Mouse (Mus musculus) testis, adult 2 months (tissue): ENCODE measurements around the gene Erich4. TPM values are rescaled to one million over a fixed set of nuclear protein-coding genes. Genes with fewer than 3 reads are reported as not detected.
"Not testable (repeated sequence)": the region's sequence is repeated elsewhere in the genome, so short reads cannot be mapped to it uniquely, and the experiment has no call there.

Experiments used
- H3K27ac ChIP-seq: fragments of 200-500 bp; 2 replicates; pipeline ENCODE4 v1.5.1; 2012; ENCODE audit warnings: low read depth, low read length; ENCODE audit not compliant: control insufficient read depth, insufficient read depth
- H3K27me3 ChIP-seq: fragments of 200-500 bp; 2 replicates; pipeline ENCODE4 v1.6.1; 2012; ENCODE audit warnings: mild to moderate bottlenecking, low read length, moderate library complexity; ENCODE audit not compliant: control insufficient read depth, insufficient read depth
- H3K36me3 ChIP-seq: fragments of 200-500 bp; 2 replicates; pipeline ENCODE4 v1.6.1; 2012; ENCODE audit warnings: mild to moderate bottlenecking, low read length; ENCODE audit not compliant: control insufficient read depth, insufficient read depth
- H3K4me1 ChIP-seq: fragments of 200-500 bp; 2 replicates; pipeline ENCODE4 v1.6.1; 2012; ENCODE audit warnings: low read length; ENCODE audit not compliant: control insufficient read depth, insufficient read depth
- H3K4me3 ChIP-seq: fragments of 200-500 bp; 2 replicates; pipeline ENCODE4 v1.5.1; 2012; ENCODE audit warnings: low read depth, mild to moderate bottlenecking, low read length, moderate library complexity, mixed read lengths; ENCODE audit not compliant: control insufficient read depth
- CTCF ChIP-seq: fragments of 200-500 bp; IDR thresholded peaks from 2 replicates; pipeline ENCODE4 v1.5.1; 2012; ENCODE audit warnings: low read depth, mild to moderate bottlenecking, inconsistent platforms, low read length, moderate library complexity; ENCODE audit not compliant: control insufficient read depth, insufficient read depth, insufficient replicate concordance
- POLR2A ChIP-seq: fragments of 200-500 bp; IDR thresholded peaks from 2 replicates; pipeline ENCODE4 v1.6.1; 2012; ENCODE audit warnings: low read depth, mild to moderate bottlenecking, inconsistent platforms, low read length, moderate library complexity; ENCODE audit not compliant: control insufficient read depth
- polyA plus RNA-seq: library from polyadenylated mRNA; depleted of rRNA; stranded (reverse); fragments of >200 nt; gene quantifications from 2 replicates; pipeline ENCODE4 v1.2.3, GENCODE M21; 2012; rRNA removed

Gene Erich4
- polyA plus RNA-seq, 1 experiment = not detected

- Histone ChIP-seq H3K4me3 (no peak overlapping the region), H3K27ac (no peak overlapping the region), H3K36me3 (no peaks in the 10 kb centered on the region), H3K4me1 (no peaks in the 10 kb centered on the region), H3K27me3 (no peaks in the 10 kb centered on the region)
- TF ChIP-seq CTCF (no peak), POLR2A (no peak)
Measured at GRCm38 (mm10) chr7:25579441-25579840, 36.3 kb downstream of the Erich4 start.

- not testable (repeated sequence) for H3K27me3 ChIP-seq, H3K4me1 ChIP-seq, H3K4me3 ChIP-seq, H3K36me3 ChIP-seq, H3K27ac ChIP-seq
Measured at GRCm38 (mm10) chr7:25576793-25577437, 38.8 kb downstream of the Erich4 start.

- H3K4me3 ChIP-seq, H3K27ac ChIP-seq, H3K4me1 ChIP-seq, H3K36me3 ChIP-seq, H3K27me3 ChIP-seq: not testable (repeated sequence)
Measured at GRCm38 (mm10) chr7:25576308-25576707, 39.4 kb downstream of the Erich4 start.

GRCm38 (mm10) chr7:25575870-25576269 is 39.8 kb downstream of the Erich4 start:
- TF ChIP-seq POLR2A = no peak
- TF ChIP-seq CTCF = no peak
- H3K27ac ChIP-seq = no peak overlapping the region
- no peaks in the 10 kb centered on the region for H3K27me3 ChIP-seq
- H3K4me1 ChIP-seq = no peaks in the 10 kb centered on the region
- H3K4me3 ChIP-seq = no peak overlapping the region
- H3K36me3 ChIP-seq = no peaks in the 10 kb centered on the region

- no peaks in the 10 kb centered on the region for H3K27me3 ChIP-seq
- TF ChIP-seq CTCF (no peak), POLR2A (no peak)
- no peak overlapping the region for H3K4me3 ChIP-seq
- H3K4me1 ChIP-seq = no peaks in the 10 kb centered on the region
- no peak overlapping the region for H3K27ac ChIP-seq
- no peaks in the 10 kb centered on the region for H3K36me3 ChIP-seq
Measured at GRCm38 (mm10) chr7:25575105-25575504, 40.6 kb downstream of the Erich4 start.

GRCm38 (mm10) chr7:25573806-25574205 is 41.9 kb downstream of the Erich4 start:
- not testable (repeated sequence) for H3K36me3 ChIP-seq, H3K27me3 ChIP-seq, H3K4me3 ChIP-seq, H3K27ac ChIP-seq, H3K4me1 ChIP-seq

- no peak overlapping the region; the same call in 1 of the 2 replicates for H3K27ac ChIP-seq
- no peaks in the 10 kb centered on the region for H3K4me1 ChIP-seq
- TF ChIP-seq CTCF (no peak), POLR2A (no peak)
- H3K27me3 ChIP-seq = no peaks in the 10 kb centered on the region
- peak overlapping the region; percentile 52 for H3K4me3 ChIP-seq
- H3K36me3 ChIP-seq = no peaks in the 10 kb centered on the region
Measured at GRCm38 (mm10) chr7:25568721-25569120, 47.0 kb downstream of the Erich4 start.

Other genes with a start within 250 kb of the Erich4 start
- gene Cnfn, start 246.2 kb downstream of the Erich4 start, polyA plus RNA-seq = 0.26 TPM in 1 of 2 replicates, not detected in the other
- gene Lipe, start 217.2 kb downstream of the Erich4 start, polyA plus RNA-seq = 250 and 254 TPM in 2 replicates
- not detected in 2 replicates for gene Cxcl17, start 203.0 kb downstream of the Erich4 start, polyA plus RNA-seq
- 0.63 and 0.75 TPM in 2 replicates for gene Ceacam1, start 138.3 kb downstream of the Erich4 start, polyA plus RNA-seq
- 32.3 and 35.1 TPM in 2 replicates for gene Ceacam2, start 76.0 kb downstream of the Erich4 start, polyA plus RNA-seq
- 53.6 and 57.8 TPM in 2 replicates for gene Dmac2, start 3.5 kb upstream of the Erich4 start, polyA plus RNA-seq
- gene B3gnt8, start 10.8 kb upstream of the Erich4 start, polyA plus RNA-seq = 3.1 and 3.9 TPM in 2 replicates
- gene Bckdha, start 43.1 kb upstream of the Erich4 start, polyA plus RNA-seq = 69.0 and 76.6 TPM in 2 replicates
- gene Exosc5, start 43.3 kb upstream of the Erich4 start, polyA plus RNA-seq = 466 and 545 TPM in 2 replicates
- 17.4 and 19.0 TPM in 2 replicates for gene Tmem91, start 59.3 kb upstream of the Erich4 start, polyA plus RNA-seq
- 18.6 and 19.4 TPM in 2 replicates for gene B9d2, start 64.9 kb upstream of the Erich4 start, polyA plus RNA-seq
- gene Tgfb1, start 71.1 kb upstream of the Erich4 start, polyA plus RNA-seq = 6.8 and 6.9 TPM in 2 replicates
- 73.5 and 74.3 TPM in 2 replicates for gene Ccdc97, start 103.2 kb upstream of the Erich4 start, polyA plus RNA-seq
- gene Hnrnpul1, start 138.9 kb upstream of the Erich4 start, polyA plus RNA-seq = 79.0 and 82.5 TPM in 2 replicates
- gene Axl, start 172.8 kb upstream of the Erich4 start, polyA plus RNA-seq = 20.8 and 23.7 TPM in 2 replicates
- 1.7 and 1.9 TPM in 2 replicates for gene Cyp2s1, start 201.0 kb upstream of the Erich4 start, polyA plus RNA-seq